Mouse (Mus musculus): ENCODE measurements around the gene Rbfox3.

The Rbfox3 gene

GRCm38 (mm10) chr11:118479776-118480175 is 431.6 kb downstream of the Rbfox3 start:
- DNase-seq (ENCODE audit: low spot score in 2 of 2), result no peak

GRCm38 (mm10) chr11:118476396-118477373 is 434.7 kb downstream of the Rbfox3 start, which contains the start of gene Engase:
Gene Engase, plus strand, starts transcription at chr11:118476829.
- peak; percentile 97 to 98 for DNase-seq (ENCODE audit: low spot score in 2 of 2)

- no peak for DNase-seq (ENCODE audit: low spot score in 2 of 2)
Measured at GRCm38 (mm10) chr11:118475496-118476083, 435.8 kb downstream of the Rbfox3 start.

- DNase-seq (ENCODE audit: low spot score in 2 of 2), result no peak
Measured at GRCm38 (mm10) chr11:118473842-118474500, 437.4 kb downstream of the Rbfox3 start.

GRCm38 (mm10) chr11:118473161-118473560 is 438.2 kb downstream of the Rbfox3 start:
- DNase-seq (ENCODE audit: low spot score in 2 of 2), result no peak

- DNase-seq (ENCODE audit: low spot score in 2 of 2), result no peak
Measured at GRCm38 (mm10) chr11:118471676-118472075, 439.7 kb downstream of the Rbfox3 start.

- no peak for DNase-seq (ENCODE audit: low spot score in 2 of 2)
Measured at GRCm38 (mm10) chr11:118470234-118470966, 441.0 kb downstream of the Rbfox3 start.

GRCm38 (mm10) chr11:118469509-118470160 is 441.8 kb downstream of the Rbfox3 start:
- no peak for DNase-seq (ENCODE audit: low spot score in 2 of 2)

GRCm38 (mm10) chr11:118467441-118468035 is 443.9 kb downstream of the Rbfox3 start:
- no peak for DNase-seq (ENCODE audit: low spot score in 2 of 2)

GRCm38 (mm10) chr11:118460280-118460679 is 451.1 kb downstream of the Rbfox3 start:
- no peak for DNase-seq (ENCODE audit: low spot score in 2 of 2)

GRCm38 (mm10) chr11:118459536-118459935 is 451.9 kb downstream of the Rbfox3 start:
- DNase-seq (ENCODE audit: low spot score in 2 of 2), result no peak

- no peak for DNase-seq (ENCODE audit: low spot score in 2 of 2)
Measured at GRCm38 (mm10) chr11:118459051-118459450, 452.3 kb downstream of the Rbfox3 start.

GRCm38 (mm10) chr11:118456937-118457336 is 454.5 kb downstream of the Rbfox3 start:
- peak; percentile 49 to 66 for DNase-seq (ENCODE audit: low spot score in 2 of 2)

GRCm38 (mm10) chr11:118455788-118456187 is 455.6 kb downstream of the Rbfox3 start:
- no peak for DNase-seq (ENCODE audit: low spot score in 2 of 2)

GRCm38 (mm10) chr11:118453886-118454671 is 457.3 kb downstream of the Rbfox3 start:
- no peak for DNase-seq (ENCODE audit: low spot score in 2 of 2)

- DNase-seq (ENCODE audit: low spot score in 2 of 2), result no peak
Measured at GRCm38 (mm10) chr11:118452955-118453354, 458.4 kb downstream of the Rbfox3 start.

- DNase-seq (ENCODE audit: low spot score in 2 of 2), result no peak
Measured at GRCm38 (mm10) chr11:118451211-118451610, 460.2 kb downstream of the Rbfox3 start.

- no peak for DNase-seq (ENCODE audit: low spot score in 2 of 2)
Measured at GRCm38 (mm10) chr11:118448385-118448784, 463.0 kb downstream of the Rbfox3 start.

GRCm38 (mm10) chr11:118447346-118447745 is 464.1 kb downstream of the Rbfox3 start:
- no peak for DNase-seq (ENCODE audit: low spot score in 2 of 2)

- peak; percentile 66 to 75 for DNase-seq (ENCODE audit: low spot score in 2 of 2)
Measured at GRCm38 (mm10) chr11:118445843-118446242, 465.6 kb downstream of the Rbfox3 start.
